Mouse (Mus musculus) hindbrain, postnatal 0 days (tissue): ENCODE data around the gene Med22. TPM values are rescaled to one million over a fixed set of nuclear protein-coding genes. Genes with fewer than 3 reads are reported as not detected.

Experiments used
- ATAC-seq: fragments of 200-750 bp; cut with Nextera tagmentation; 2 replicates; pipeline ENCODE4 v1.8.0; 2017; ENCODE audit warnings: mild to moderate bottlenecking, moderate TSS enrichment, moderate library complexity
- DNase-seq: peaks from one replicate; pipeline ENCODE4 v3.0.0-alpha.2; 2015; ENCODE audit warnings: low spot score
- H3K27ac ChIP-seq: fragments of 300-500 bp; sonication (generic); 2 replicates; pipeline ENCODE4 v1.5.1; 2014; ENCODE audit warnings: mild to moderate bottlenecking
- H3K27me3 ChIP-seq: fragments of 300-500 bp; sonication (generic); 2 replicates; pipeline ENCODE4 v1.6.1; 2014; ENCODE audit warnings: low read length, mixed read lengths; ENCODE audit not compliant: insufficient read depth
- H3K36me3 ChIP-seq: fragments of 300-500 bp; sonication (generic); 2 replicates; pipeline ENCODE4 v1.6.1; 2014; ENCODE audit warnings: low read length, mixed read lengths; ENCODE audit not compliant: insufficient read depth
- H3K4me1 ChIP-seq: fragments of 300-500 bp; sonication (generic); 2 replicates; pipeline ENCODE4 v1.6.1; 2014; ENCODE audit warnings: antibody characterized with exemption, low read length, mixed read lengths; ENCODE audit not compliant: insufficient read depth
- H3K4me2 ChIP-seq: fragments of 300-500 bp; sonication (generic); 2 replicates; pipeline ENCODE4 v1.6.1; 2014; ENCODE audit warnings: low read depth, mild to moderate bottlenecking, low read length, moderate library complexity, mixed read lengths
- H3K4me3 ChIP-seq: fragments of 300-500 bp; sonication (generic); 2 replicates; pipeline ENCODE4 v1.5.1; 2014; ENCODE audit warnings: low read length
- H3K9ac ChIP-seq: fragments of 300-500 bp; sonication (generic); replicated peaks from 2 replicates; pipeline ENCODE4 v1.6.1; 2014; ENCODE audit warnings: mild to moderate bottlenecking, low read length, moderate library complexity, mixed read lengths
- H3K9me3 ChIP-seq: fragments of 300-500 bp; sonication (generic); 2 replicates; pipeline ENCODE4 v1.6.1; 2016; ENCODE audit warnings: low read length, mixed read lengths
- CTCF ChIP-seq: IDR thresholded peaks from 2 replicates; pipeline ENCODE4 v1.5.1; 2016; ENCODE audit warnings: antibody characterized with exemption, control low read depth, low read depth
- WGBS: fragments of 180-500 bp; shearing (Covaris S2); extraction: QIAGEN DNeasy Blood & Tissue Kit; methylation state at CpG from one replicate; pipeline ENCODE4 v1.1.7; 2014; 5-methylcytosine and 5-hydroxymethylcytosine counted together
- polyA plus RNA-seq: library from polyadenylated mRNA; unstranded; fragments of >200 nt; fragmentation: Nextera tagmentation; extraction: Ambion mirVana; gene quantifications from 2 replicates; pipeline ENCODE4 v1.2.1, GENCODE M21; 2015
- total RNA-seq: library from RNA; depleted of rRNA; stranded (reverse); fragments of >200 nt; gene quantifications from 2 replicates; pipeline ENCODE4 v1.2.3, GENCODE M21; 2014; rRNA removed

Med22 gene
- total and polyA plus RNA-seq, 2 experiments from 2014 or later: 116 to 141 TPM

DNA sequence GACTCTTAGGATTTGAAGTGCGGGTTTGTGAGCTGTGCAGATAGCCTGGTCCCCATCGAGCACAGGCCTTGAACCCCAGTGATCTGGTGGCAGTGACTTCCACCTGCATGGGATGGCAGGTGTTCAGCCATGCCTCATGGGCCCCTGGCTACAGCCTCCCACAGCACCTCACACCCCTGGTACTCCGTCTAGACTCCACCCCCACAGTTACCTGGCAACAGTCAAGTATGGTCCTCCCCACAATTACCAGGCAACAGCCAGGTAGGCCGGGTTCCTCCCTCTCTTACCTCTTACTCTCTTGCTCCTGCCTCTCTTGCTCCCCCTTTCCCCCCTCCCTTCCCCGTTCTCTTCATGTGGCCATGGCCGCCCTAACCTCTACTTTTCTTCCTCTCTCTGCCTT, 39.8 kb downstream of the Med22 start:
- DNase-seq: no peak
- no peaks in the 10 kb centered on the region for H3K9me3 ChIP-seq
- no peaks in the 10 kb centered on the region for H3K4me1 ChIP-seq
- no peak overlapping the region for H3K4me2 ChIP-seq
- no peak overlapping the region for H3K27ac ChIP-seq
- 72% methylated on average over 6 of the region's 6 CpGs for WGBS
- H3K9ac ChIP-seq: no peak overlapping the region
- H3K36me3 ChIP-seq: no peaks in the 10 kb centered on the region
- no peak for ATAC-seq
- TF ChIP-seq CTCF: no peak
- H3K4me3 ChIP-seq: no peak overlapping the region
- no peaks in the 10 kb centered on the region for H3K27me3 ChIP-seq

DNA sequence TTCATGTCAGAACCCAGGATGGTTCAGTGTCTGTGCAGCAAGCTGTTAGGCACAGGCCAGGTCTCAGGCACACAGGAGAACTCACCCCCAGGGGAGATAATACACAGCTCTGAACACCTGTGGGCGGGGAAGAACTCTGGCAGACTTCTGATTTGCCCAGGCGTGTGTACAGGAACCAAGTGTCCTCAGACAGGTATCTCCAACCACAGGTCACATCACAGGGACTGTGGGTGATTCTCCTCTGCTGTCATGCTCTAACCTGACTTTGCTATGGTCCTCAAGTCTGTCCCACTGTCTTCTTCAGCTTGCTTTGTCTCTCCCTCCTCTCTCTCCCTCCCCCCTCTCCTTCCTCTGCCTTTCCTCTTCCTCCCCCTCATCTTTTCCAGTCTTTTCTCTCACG, 45.6 kb downstream of the Med22 start, which contains the start of gene Abo:
Abo (minus strand) TSS at position 101 of the 400 bp plus-strand sequence.
- DNase-seq (no peak), ATAC-seq (no peak)
- H3K4me3 ChIP-seq: no peak within 1 kb of the TSS
- no peak within 1 kb of the TSS for H3K4me2 ChIP-seq
- no peaks in the 10 kb centered on the region for H3K27me3 ChIP-seq
- no peaks in the 10 kb centered on the region for H3K9me3 ChIP-seq
- TF ChIP-seq CTCF: no peak
- WGBS: 78% methylated on average over 3 of the region's 3 CpGs
- no peaks in the 10 kb centered on the region for H3K4me1 ChIP-seq
- no peak within 1 kb of the TSS for H3K27ac ChIP-seq
- H3K36me3 ChIP-seq: no peaks in the 10 kb centered on the region
- no peak within 1 kb of the TSS for H3K9ac ChIP-seq

DNA sequence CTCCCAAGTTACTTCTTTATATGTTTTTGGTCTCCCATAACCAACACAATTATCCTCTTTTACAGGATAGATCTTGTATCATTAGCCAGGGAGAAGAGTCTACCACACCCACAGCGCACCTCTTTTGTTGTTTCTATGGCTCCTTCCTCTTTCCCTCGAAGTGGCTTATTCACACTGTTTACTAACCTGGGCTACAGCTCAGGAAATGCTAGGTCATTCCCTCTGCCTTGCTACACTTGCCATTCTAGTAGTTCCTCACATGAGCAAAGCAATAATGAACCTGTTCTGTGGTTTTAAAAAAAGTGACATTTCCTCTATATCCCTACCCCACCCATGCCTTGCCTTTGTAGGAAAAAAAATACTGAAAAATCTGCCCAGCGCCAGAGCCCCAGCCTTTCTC, 47.6 kb downstream of the Med22 start:
- Histone ChIP-seq H3K9ac (no peak overlapping the region), H3K4me2 (no peak overlapping the region), H3K9me3 (no peaks in the 10 kb centered on the region), H3K27ac (no peak overlapping the region), H3K27me3 (no peaks in the 10 kb centered on the region), H3K36me3 (no peaks in the 10 kb centered on the region), H3K4me1 (no peaks in the 10 kb centered on the region), H3K4me3 (no peak overlapping the region)
- ATAC-seq (no peak), DNase-seq (no peak)
- no peak for TF ChIP-seq CTCF
- WGBS: 75% methylated on average over 3 of the region's 3 CpGs

Other genes starting within 250 kb of the Med22 start
- gene Lcn4, start 239.4 kb downstream of the Med22 start, total RNA-seq: not detected in 2 replicates
- gene Lcn4, start 239.4 kb downstream of the Med22 start, polyA plus RNA-seq: not detected in 2 replicates
- gene Abo, start 45.7 kb downstream of the Med22 start, total RNA-seq: 0.86 TPM in 1 of 2 replicates, not detected in the other
- not detected in 2 replicates for gene Abo, start 45.7 kb downstream of the Med22 start, polyA plus RNA-seq
- 13.9 and 16.5 TPM in 2 replicates for gene Surf6, start 7.8 kb downstream of the Med22 start, total RNA-seq
- gene Surf6, start 7.8 kb downstream of the Med22 start, polyA plus RNA-seq: 20.5 and 22.3 TPM in 2 replicates
- 863 and 1,008 TPM in 2 replicates for gene Rpl7a, start 87 bp upstream of the Med22 start, total RNA-seq
- gene Rpl7a, start 87 bp upstream of the Med22 start, polyA plus RNA-seq: 446 and 467 TPM in 2 replicates
- 16.3 and 24.4 TPM in 2 replicates for gene Surf2, start 5.7 kb upstream of the Med22 start, total RNA-seq
- 50.4 and 54.6 TPM in 2 replicates for gene Surf2, start 5.7 kb upstream of the Med22 start, polyA plus RNA-seq
- gene Surf1, start 5.9 kb upstream of the Med22 start, total RNA-seq: 63.1 and 63.4 TPM in 2 replicates
- 112 and 117 TPM in 2 replicates for gene Surf1, start 5.9 kb upstream of the Med22 start, polyA plus RNA-seq
- 126 TPM in 2 replicates for gene Surf4, start 23.3 kb upstream of the Med22 start, total RNA-seq
- gene Surf4, start 23.3 kb upstream of the Med22 start, polyA plus RNA-seq: 97.8 and 107 TPM in 2 replicates
- gene Stkld1, start 23.4 kb upstream of the Med22 start, total RNA-seq: not detected in 2 replicates
- gene Stkld1, start 23.4 kb upstream of the Med22 start, polyA plus RNA-seq: 0.23 and 0.33 TPM in 2 replicates
- 35.3 and 38.0 TPM in 2 replicates for gene Rexo4, start 53.7 kb upstream of the Med22 start, total RNA-seq
- 25.0 and 26.3 TPM in 2 replicates for gene Rexo4, start 53.7 kb upstream of the Med22 start, polyA plus RNA-seq
- not detected in 2 replicates for gene Adamts13, start 62.7 kb upstream of the Med22 start, total RNA-seq
- gene Adamts13, start 62.7 kb upstream of the Med22 start, polyA plus RNA-seq: not detected in 2 replicates
- gene Cacfd1, start 99.2 kb upstream of the Med22 start, total RNA-seq: 50.1 and 50.4 TPM in 2 replicates
- gene Cacfd1, start 99.2 kb upstream of the Med22 start, polyA plus RNA-seq: 89.1 and 90.6 TPM in 2 replicates
- 29.2 and 30.9 TPM in 2 replicates for gene Slc2a6, start 117.3 kb upstream of the Med22 start, total RNA-seq
- 16.7 and 19.2 TPM in 2 replicates for gene Slc2a6, start 117.3 kb upstream of the Med22 start, polyA plus RNA-seq
- gene Mymk, start 161.5 kb upstream of the Med22 start, total RNA-seq: not detected in 2 replicates
- 0.19 and 0.30 TPM in 2 replicates for gene Mymk, start 161.5 kb upstream of the Med22 start, polyA plus RNA-seq
- gene Adamtsl2, start 168.7 kb upstream of the Med22 start, total RNA-seq: 8.7 and 9.9 TPM in 2 replicates
- gene Adamtsl2, start 168.7 kb upstream of the Med22 start, polyA plus RNA-seq: 4.4 and 5.3 TPM in 2 replicates
- gene Fam163b, start 231.8 kb upstream of the Med22 start, total RNA-seq: 7.1 and 8.5 TPM in 2 replicates
- gene Fam163b, start 231.8 kb upstream of the Med22 start, polyA plus RNA-seq: 9.6 and 10.3 TPM in 2 replicates